Mouse (Mus musculus) urinary bladder, postnatal 10 days (tissue): ENCODE data around the gene Galntl5.
"Not testable (repeated sequence)": the region's sequence is repeated elsewhere in the genome, so short reads cannot be mapped to it uniquely, and the experiment has no call there.

Source experiments
- DNase-seq: peaks from one replicate; pipeline ENCODE4 v3.0.0; 2022; ENCODE audit warnings: low spot score

The Galntl5 gene

DNA sequence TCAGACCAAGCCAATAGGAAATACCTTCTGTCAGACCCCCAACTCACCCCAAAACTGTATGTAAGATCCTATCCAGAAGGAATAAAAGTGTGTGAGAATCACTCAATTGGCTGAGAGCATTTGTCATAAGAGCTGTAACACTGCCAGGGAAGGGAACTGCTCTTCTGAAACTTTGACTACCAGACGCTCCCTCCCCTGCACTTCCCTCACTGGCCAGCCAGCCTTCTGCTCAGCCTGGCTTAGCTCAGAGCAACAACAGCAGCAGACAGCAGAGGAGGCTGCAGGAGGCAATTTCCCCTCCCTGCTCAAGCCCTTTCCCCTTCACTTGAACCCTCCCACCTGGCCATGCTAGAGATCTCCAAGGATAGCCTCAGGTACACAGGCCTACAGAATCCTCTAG is 30.6 kb downstream of the Galntl5 start:
- no peak for DNase-seq

- DNase-seq, result not testable (repeated sequence)
Measured at GRCm38 (mm10) chr5:25213216-25213615, 32.0 kb downstream of the Galntl5 start.

DNA sequence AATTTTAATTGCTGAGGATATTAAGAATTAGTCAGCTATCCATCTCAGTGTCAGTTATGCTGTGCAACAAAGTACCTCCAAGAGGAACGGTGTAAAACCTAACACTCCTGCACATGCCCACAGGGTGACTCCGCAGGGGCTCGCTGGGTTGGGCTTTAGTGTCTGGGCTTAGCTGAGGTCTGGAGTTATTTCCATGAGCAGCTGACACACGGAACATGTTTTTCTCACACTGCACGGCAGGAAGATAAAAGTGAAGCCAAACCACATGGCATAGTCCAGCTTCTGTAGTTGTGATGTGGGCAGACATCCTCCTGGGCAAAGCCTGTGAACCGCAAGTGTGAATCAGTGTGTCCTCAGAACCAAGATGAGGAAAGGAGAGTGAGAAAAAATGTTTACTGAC is 33.7 kb downstream of the Galntl5 start:
- DNase-seq, result no peak

- DNase-seq, result no peak
Measured at GRCm38 (mm10) chr5:25221604-25222003, 40.3 kb downstream of the Galntl5 start, which contains the start of gene Galnt11. Gene Galnt11 (plus strand): TSS chr5:25221904.

DNA sequence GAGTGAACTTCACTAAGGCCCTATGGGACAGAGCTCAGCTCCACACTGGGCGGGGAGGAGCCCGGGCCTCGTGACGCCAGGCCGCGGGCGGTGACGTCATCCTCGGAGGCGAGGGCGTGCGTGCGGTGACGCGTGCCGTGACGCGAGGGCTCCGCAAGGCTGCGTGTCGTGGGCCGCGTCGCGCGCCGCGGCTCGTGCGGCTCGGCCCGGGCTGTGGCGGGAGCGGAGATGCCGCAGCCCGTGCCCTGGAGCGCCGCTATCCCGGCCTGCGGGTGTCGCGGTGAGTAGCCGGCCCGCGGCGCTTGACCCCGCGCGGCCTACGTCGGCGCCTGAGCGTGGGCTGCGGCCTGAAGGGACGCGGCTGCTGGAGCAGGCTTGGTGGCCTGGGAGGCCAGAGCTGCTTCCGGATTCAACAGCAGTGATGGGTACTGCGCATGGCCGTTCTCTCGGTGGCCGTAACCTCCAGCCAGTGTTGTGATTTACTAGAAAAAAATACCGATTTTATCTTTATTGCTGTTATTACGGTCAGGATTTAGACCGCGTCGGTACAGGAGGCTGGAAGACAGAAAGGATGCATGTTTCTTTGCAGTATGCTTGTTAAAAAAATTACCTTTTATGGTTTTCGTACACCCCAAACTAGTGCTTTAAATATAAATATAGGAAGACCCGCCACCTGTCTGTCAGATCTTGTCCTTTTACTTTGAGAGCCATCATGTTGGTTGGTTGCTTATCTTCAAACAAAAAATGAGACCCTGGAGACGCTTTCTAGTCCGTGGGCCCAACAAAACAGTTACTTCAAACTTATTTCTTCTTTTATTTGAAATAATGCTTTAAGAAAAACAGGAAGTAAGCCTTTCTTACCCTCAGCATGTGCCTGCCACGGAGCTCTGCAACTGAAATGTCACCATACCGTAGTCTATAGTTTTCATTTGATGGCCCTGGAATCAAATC is 41.8 kb downstream of the Galntl5 start, which contains the start of gene E130116L18Rik:
TSS of gene E130116L18Rik (minus strand) at position 402 of the 951 bp plus-strand sequence.
- DNase-seq, result peak; percentile 60

DNA sequence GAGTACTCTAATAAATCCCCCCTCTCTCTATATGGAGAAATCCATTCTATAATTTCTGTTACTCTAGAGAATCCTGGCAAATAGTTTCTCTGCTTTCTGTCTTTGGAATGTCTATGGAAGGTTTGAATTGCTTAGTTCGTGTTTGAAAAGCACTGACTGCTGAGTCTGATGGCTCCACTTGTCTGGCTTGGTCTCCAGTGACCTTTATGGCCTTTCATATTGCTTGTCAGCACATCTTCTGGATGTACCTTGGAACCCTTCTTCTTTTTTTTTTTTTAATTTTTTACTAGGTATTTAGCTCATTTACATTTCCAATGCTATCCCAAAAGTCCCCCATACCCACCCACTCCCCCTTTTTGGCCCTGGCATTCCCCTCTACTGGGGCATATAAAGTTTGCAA is 43.1 kb downstream of the Galntl5 start:
- not testable (repeated sequence) for DNase-seq

- DNase-seq, result no peak
Measured at GRCm38 (mm10) chr5:25243101-25243500, 61.8 kb downstream of the Galntl5 start.

- DNase-seq, result no peak
Measured at GRCm38 (mm10) chr5:25245806-25246472, 64.7 kb downstream of the Galntl5 start.

DNA sequence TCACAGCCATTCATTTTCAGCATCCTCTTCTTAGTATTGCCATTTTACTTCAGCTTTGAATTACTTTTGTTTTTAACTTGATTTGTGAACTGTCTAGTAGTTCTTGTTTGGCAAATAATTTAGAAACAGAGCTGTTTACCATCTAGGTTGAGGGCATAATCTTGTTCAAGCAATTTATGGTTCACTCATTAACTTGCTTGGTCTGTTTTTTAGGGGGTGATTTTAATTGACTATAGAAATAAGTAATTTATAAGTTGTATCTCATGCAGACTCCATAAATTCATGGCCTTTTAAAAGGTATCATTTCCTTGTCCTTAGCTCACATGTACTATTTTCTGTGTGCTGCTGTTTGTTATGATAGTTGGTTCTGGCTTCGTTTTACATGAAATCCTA is 65.2 kb downstream of the Galntl5 start:
- no peak for DNase-seq

- DNase-seq, result no peak
Measured at GRCm38 (mm10) chr5:25247036-25247435, 65.8 kb downstream of the Galntl5 start.

- no peak for DNase-seq
Measured at GRCm38 (mm10) chr5:25252423-25252822, 71.2 kb downstream of the Galntl5 start.

DNA sequence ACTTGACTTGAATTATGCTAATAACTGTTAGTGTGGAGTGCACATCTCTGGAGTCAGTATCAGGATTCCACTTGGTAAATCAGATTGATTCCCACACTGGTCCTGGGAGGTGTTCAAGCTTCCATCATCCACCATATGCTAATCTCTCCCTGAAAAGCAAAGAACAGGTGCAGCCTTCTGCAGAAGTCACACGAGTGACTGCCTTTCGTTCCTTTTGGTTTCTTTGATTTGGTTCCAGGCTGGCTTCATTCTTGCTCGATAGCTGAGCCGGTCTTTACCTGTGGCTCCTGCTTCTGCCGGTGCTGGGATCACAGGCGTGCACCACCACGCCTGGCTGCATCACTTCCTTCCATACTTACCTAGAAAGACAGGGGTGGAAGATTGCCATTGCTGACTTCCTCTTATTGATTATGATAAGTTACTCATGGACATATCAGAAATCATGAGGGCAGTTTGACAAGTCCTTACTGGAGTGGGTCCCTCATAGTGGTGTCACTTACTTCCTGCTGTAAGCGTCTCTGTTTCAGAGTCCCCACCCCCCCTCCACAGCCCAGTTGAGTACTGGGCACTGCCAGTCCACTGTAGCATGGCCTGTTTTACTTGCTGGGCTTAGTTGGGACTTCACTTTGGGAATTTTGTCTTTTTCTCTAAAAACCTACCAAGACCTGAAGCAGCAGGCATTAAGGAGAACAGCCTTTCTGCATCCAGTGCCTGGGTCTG is 71.7 kb downstream of the Galntl5 start:
- no peak for DNase-seq

DNA sequence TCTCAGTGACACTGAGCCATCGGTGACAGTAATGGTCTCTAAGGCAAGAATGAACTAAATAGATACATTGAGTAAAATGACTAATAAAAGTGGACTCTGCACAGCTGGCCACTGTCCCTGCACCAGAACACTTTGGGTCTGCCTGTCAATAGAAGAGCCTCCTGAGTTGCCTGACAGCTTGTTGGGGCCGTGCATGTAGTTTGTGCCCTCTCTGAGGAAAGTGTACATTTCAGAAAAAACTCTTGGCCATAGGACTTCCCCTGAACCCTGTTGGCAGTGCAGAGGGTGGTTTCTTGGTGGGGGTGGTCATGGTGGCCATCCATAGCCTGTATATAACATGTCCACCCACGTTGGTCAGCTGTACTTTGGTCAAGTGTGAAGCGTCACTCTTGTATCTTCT is 73.2 kb downstream of the Galntl5 start:
- DNase-seq, result no peak

DNA sequence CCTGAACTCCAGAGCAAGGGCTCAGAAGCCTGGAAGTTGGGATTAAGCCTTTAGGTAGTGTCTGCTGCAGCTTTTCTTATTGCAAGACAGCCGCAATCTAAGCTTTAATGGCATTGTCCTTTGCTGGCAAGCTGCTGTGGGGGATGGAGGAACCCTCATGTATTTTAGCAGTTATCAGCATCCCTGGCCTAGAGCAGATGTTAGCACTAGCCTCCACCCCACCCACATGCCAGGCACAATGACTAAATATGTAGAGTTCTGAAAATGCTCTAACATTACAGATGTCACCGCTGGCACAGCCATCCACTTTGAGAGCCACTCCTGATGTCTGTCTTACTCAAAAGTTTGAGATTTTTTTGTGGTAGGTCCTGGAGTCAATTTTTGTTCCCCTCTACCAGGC is 75.4 kb downstream of the Galntl5 start:
- no peak for DNase-seq

- DNase-seq, result no peak
Measured at GRCm38 (mm10) chr5:25261452-25261851, 80.2 kb downstream of the Galntl5 start.

- DNase-seq, result no peak
Measured at GRCm38 (mm10) chr5:25262266-25262665, 81.0 kb downstream of the Galntl5 start.

GRCm38 (mm10) chr5:25268258-25268888 is 87.1 kb downstream of the Galntl5 start:
- no peak for DNase-seq
